Mouse (Mus musculus) forebrain, embryonic 14.5 days (tissue): ENCODE data around the gene Zfp59. TPM values are rescaled to one million over a fixed set of nuclear protein-coding genes. Genes with fewer than 3 reads are reported as not detected.
"Not testable (repeated sequence)": the region's sequence is repeated elsewhere in the genome, so short reads cannot be mapped to it uniquely, and the experiment has no call there.

Experiments used
- ATAC-seq: fragments of 200-750 bp; cut with Nextera tagmentation; 2 replicates; pipeline ENCODE4 v1.8.0; 2017; ENCODE audit warnings: mild to moderate bottlenecking, moderate library complexity
- DNase-seq: peaks from one replicate; pipeline ENCODE4 v3.0.0-alpha.2; 2015; ENCODE audit warnings: low spot score
- H3K27ac ChIP-seq: fragments of 300-500 bp; sonication (generic); 2 replicates; pipeline ENCODE4 v1.5.1; 2014; ENCODE audit warnings: low read depth, mild to moderate bottlenecking, control low read depth, low read length, moderate library complexity
- H3K27me3 ChIP-seq: fragments of 300-500 bp; sonication (generic); replicated peaks from 2 replicates; pipeline ENCODE4 v1.6.1; 2014; ENCODE audit warnings: low read length, control low read depth, mixed read lengths; ENCODE audit not compliant: control insufficient read depth, insufficient read depth
- H3K36me3 ChIP-seq: fragments of 300-500 bp; sonication (generic); 2 replicates; pipeline ENCODE4 v1.6.1; 2014; ENCODE audit warnings: low read length, control low read depth; ENCODE audit not compliant: control insufficient read depth, insufficient read depth
- H3K4me1 ChIP-seq: fragments of 300-500 bp; sonication (generic); 2 replicates; pipeline ENCODE4 v1.6.1; 2014; ENCODE audit warnings: antibody characterized with exemption, low read length, control low read depth; ENCODE audit not compliant: control insufficient read depth, insufficient read depth
- H3K4me2 ChIP-seq: fragments of 300-500 bp; sonication (generic); 2 replicates; pipeline ENCODE4 v1.6.1; 2014; ENCODE audit warnings: mild to moderate bottlenecking, control low read depth, low read length
- H3K4me3 ChIP-seq: fragments of 300-500 bp; sonication (generic); 2 replicates; pipeline ENCODE4 v1.5.1; 2014; ENCODE audit warnings: low read depth, low read length, control low read depth
- H3K9ac ChIP-seq: fragments of 300-500 bp; sonication (generic); 2 replicates; pipeline ENCODE4 v1.6.1; 2014; ENCODE audit warnings: mild to moderate bottlenecking, low read length, control low read depth, moderate library complexity
- H3K9me3 ChIP-seq: fragments of 300-500 bp; sonication (generic); replicated peaks from 2 replicates; pipeline ENCODE4 v1.6.1; 2016; ENCODE audit warnings: low read length, control low read depth, mixed read lengths; ENCODE audit not compliant: control insufficient read depth
- WGBS: fragments of 180-500 bp; shearing (Covaris S2); extraction: QIAGEN DNeasy Blood & Tissue Kit; methylation state at CpG from one replicate; pipeline ENCODE4 v1.1.7; 2014; 5-methylcytosine and 5-hydroxymethylcytosine counted together
- polyA plus RNA-seq: library from polyadenylated mRNA; unstranded; fragments of >200 nt; fragmentation: Nextera tagmentation; extraction: Ambion mirVana; gene quantifications from 2 replicates; pipeline ENCODE4 v1.2.1, GENCODE M21; 2014

Zfp59 gene
- polyA plus RNA-seq, 1 experiment from 2014 or later: 12.0 TPM

- Histone ChIP-seq H3K4me2 (peak overlapping the region; percentile 67), H3K9me3 (no peaks in the 10 kb centered on the region), H3K4me3 (peak overlapping the region; percentile 46), H3K27ac (no peak overlapping the region), H3K36me3 (no peaks in the 10 kb centered on the region), H3K4me1 (peaks cover 6% of the 10 kb centered on the region; the same call in 1 of the 2 replicates), H3K27me3 (no peaks in the 10 kb centered on the region), H3K9ac (peak overlapping the region; percentile 66; the same call in 1 of the 2 replicates)
- WGBS: 26% methylated on average over 10 of the region's 10 CpGs
- ATAC-seq: peak; percentile 52; the same call in 1 of the 2 replicates
- DNase-seq: peak; percentile 49
Measured at GRCm38 (mm10) chr7:27859301-27860251, 21.2 kb downstream of the Zfp59 start.

DNA sequence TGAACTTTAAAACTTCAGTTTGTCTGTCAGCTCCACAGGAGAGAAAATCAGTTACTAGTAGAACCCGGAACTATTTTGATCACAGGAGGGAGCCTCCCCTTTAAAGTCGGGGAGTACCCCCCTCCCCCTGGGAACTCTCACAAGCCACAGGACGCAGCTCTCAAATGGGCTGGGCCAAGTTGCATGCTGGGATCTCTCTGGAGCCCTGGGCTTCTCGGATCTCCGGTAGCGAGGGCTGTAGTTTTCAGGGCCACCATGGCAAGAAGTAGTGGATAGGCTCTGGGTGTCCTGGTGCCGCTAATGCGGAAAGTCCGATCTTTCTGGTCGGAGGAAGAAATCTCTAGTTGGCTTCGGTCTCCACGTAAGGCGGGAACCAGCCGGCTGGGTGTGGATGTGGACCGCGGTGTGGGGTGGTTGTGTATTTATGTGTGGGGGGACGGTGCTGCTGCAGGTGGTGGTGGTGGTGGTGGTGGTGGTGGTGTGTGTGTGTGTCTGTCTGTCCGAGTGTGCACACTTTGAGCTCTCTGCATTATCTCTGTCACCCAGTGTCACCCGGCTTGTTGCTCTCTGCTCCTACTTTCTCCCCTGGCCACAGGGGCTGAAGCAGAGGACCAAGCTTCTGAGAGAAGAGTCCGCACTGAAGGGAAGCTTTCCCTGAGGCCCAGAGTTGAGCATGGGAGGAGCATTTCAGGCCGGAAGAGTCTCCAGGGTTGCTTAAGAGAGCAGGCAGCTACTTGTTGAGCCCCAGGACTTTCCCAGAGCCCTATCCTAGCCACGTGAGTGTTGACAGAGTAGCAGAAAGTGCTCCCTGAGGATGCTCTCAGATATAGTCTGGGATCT lies 22.2 kb downstream of the Zfp59 start:
- ATAC-seq (peak; percentile 88), DNase-seq (peak; percentile 81)
- peak overlapping the region; percentile 27; the same call in 1 of the 2 replicates for H3K27ac ChIP-seq
- peak overlapping the region; percentile 46 for H3K4me3 ChIP-seq
- WGBS: under 1% methylated on average over 22 of the region's 22 CpGs
- H3K36me3 ChIP-seq: 0 out of 2 replicates have a peak, but pooled peaks cover 3% of the 10 kb centered on the region
- peak overlapping the region; percentile 66 for H3K9ac ChIP-seq
- H3K4me1 ChIP-seq: peaks cover 6% of the 10 kb centered on the region; the same call in 1 of the 2 replicates
- no peaks in the 10 kb centered on the region for H3K27me3 ChIP-seq
- peak overlapping the region; percentile 67 for H3K4me2 ChIP-seq
- H3K9me3 ChIP-seq: no peaks in the 10 kb centered on the region

GRCm38 (mm10) chr7:27862578-27862977 lies 24.2 kb downstream of the Zfp59 start:
- H3K9me3 ChIP-seq, H3K27ac ChIP-seq, H3K9ac ChIP-seq, H3K4me3 ChIP-seq, DNase-seq, H3K4me2 ChIP-seq, ATAC-seq, H3K27me3 ChIP-seq, H3K4me1 ChIP-seq: not testable (repeated sequence)
- peaks cover 14% of the 10 kb centered on the region for H3K36me3 ChIP-seq
- WGBS: 89% methylated on average over 5 of the region's 5 CpGs

GRCm38 (mm10) chr7:27881721-27882120 lies 43.3 kb downstream of the Zfp59 start:
- H3K36me3 ChIP-seq: peaks cover 12% of the 10 kb centered on the region; the same call in 1 of the 2 replicates
- H3K4me2 ChIP-seq: no peak overlapping the region
- WGBS: 94% methylated on average over 4 of the region's 4 CpGs
- no peaks in the 10 kb centered on the region for H3K4me1 ChIP-seq
- ATAC-seq (no peak), DNase-seq (no peak)
- H3K9me3 ChIP-seq: no peaks in the 10 kb centered on the region
- H3K9ac ChIP-seq: no peak overlapping the region
- H3K27me3 ChIP-seq: no peaks in the 10 kb centered on the region
- no peak overlapping the region for H3K4me3 ChIP-seq
- no peak overlapping the region for H3K27ac ChIP-seq

DNA sequence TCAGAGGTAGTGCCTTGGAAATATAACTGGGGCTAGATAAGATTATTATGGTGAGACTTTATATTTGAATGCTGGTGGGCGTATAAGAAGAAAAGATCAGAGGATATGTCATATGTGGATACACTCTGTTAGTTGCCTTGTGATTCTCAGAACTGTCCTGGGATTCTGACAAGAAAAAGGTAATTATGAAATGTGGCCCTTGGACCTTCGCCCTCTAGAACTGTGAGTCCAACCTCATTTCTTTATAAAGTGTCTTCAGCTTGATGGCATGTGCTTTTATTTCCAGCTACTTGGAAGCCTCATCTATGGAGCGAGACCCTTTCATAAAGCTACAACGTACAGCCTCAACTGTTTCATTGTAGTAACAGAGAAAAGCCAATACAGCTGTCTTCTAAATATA lies 62.2 kb downstream of the Zfp59 start:
- ATAC-seq: no peak
- Histone ChIP-seq H3K27ac (no peak overlapping the region), H3K9me3 (peaks cover 8% of the 10 kb centered on the region; the same call in 1 of the 2 replicates), H3K4me1 (no peaks in the 10 kb centered on the region), H3K9ac (no peak overlapping the region), H3K27me3 (no peaks in the 10 kb centered on the region), H3K4me3 (no peak overlapping the region), H3K4me2 (no peak overlapping the region), H3K36me3 (no peaks in the 10 kb centered on the region)
- 92% methylated on average over 4 of the region's 4 CpGs for WGBS
- DNase-seq: no peak

GRCm38 (mm10) chr7:27905061-27905848 lies 66.8 kb downstream of the Zfp59 start:
- Histone ChIP-seq H3K9me3 (peaks cover 5% of the 10 kb centered on the region; the same call in 1 of the 2 replicates), H3K4me2 (no peak overlapping the region), H3K27me3 (no peaks in the 10 kb centered on the region), H3K9ac (no peak overlapping the region), H3K27ac (no peak overlapping the region), H3K4me3 (no peak overlapping the region), H3K4me1 (no peaks in the 10 kb centered on the region), H3K36me3 (peaks cover 9% of the 10 kb centered on the region)
- DNase-seq (no peak), ATAC-seq (no peak)
- 84% methylated on average over 11 of the region's 11 CpGs for WGBS
